Mouse (Mus musculus) hindbrain, embryonic 14.5 days (tissue): ENCODE data around the gene Mroh7. TPM values are rescaled to one million over a fixed set of nuclear protein-coding genes. Genes with fewer than 3 reads are reported as not detected.
"Not testable (repeated sequence)": the region's sequence is repeated elsewhere in the genome, so short reads cannot be mapped to it uniquely, and the experiment has no call there.

ENCODE experiments used
- ATAC-seq: fragments of 200-750 bp; cut with Nextera tagmentation; 2 replicates; pipeline ENCODE4 v1.8.0; 2017; ENCODE audit warnings: moderate number of reproducible peaks, mild to moderate bottlenecking, moderate TSS enrichment, moderate library complexity; ENCODE audit not compliant: low FRiP score
- DNase-seq: peaks from one replicate; pipeline ENCODE4 v3.0.0-alpha.2; 2015; ENCODE audit warnings: low spot score
- H3K27ac ChIP-seq: fragments of 300-500 bp; sonication (generic); 2 replicates; pipeline ENCODE4 v1.5.1; 2014; ENCODE audit warnings: mild to moderate bottlenecking, moderate library complexity
- H3K27me3 ChIP-seq: fragments of 300-500 bp; sonication (generic); 2 replicates; pipeline ENCODE4 v1.6.1; 2014; ENCODE audit warnings: mild to moderate bottlenecking, low read length, mixed read lengths; ENCODE audit not compliant: control insufficient read depth, insufficient read depth
- H3K36me3 ChIP-seq: fragments of 300-500 bp; sonication (generic); replicated peaks from 2 replicates; pipeline ENCODE4 v1.6.1; 2014; ENCODE audit not compliant: control insufficient read depth, insufficient read depth
- H3K4me1 ChIP-seq: fragments of 300-500 bp; sonication (generic); replicated peaks from 2 replicates; pipeline ENCODE4 v1.6.1; 2014; ENCODE audit warnings: antibody characterized with exemption, low read length, mixed read lengths; ENCODE audit not compliant: control insufficient read depth, insufficient read depth
- H3K4me2 ChIP-seq: fragments of 300-500 bp; sonication (generic); replicated peaks from 2 replicates; pipeline ENCODE4 v1.6.1; 2014; ENCODE audit warnings: mild to moderate bottlenecking, moderate library complexity
- H3K4me3 ChIP-seq: fragments of 300-500 bp; sonication (generic); replicated peaks from 2 replicates; pipeline ENCODE4 v1.5.1; 2014; ENCODE audit warnings: mild to moderate bottlenecking, low read length
- H3K9ac ChIP-seq: fragments of 300-500 bp; sonication (generic); 2 replicates; pipeline ENCODE4 v1.6.1; 2014
- H3K9me3 ChIP-seq: fragments of 300-500 bp; sonication (generic); 2 replicates; pipeline ENCODE4 v1.6.1; 2016; ENCODE audit warnings: low read length; ENCODE audit not compliant: control insufficient read depth
- WGBS: fragments of 180-500 bp; shearing (Covaris S2); extraction: QIAGEN DNeasy Blood & Tissue Kit; methylation state at CpG from one replicate; pipeline ENCODE4 v1.1.7; 2014; 5-methylcytosine and 5-hydroxymethylcytosine counted together
- polyA plus RNA-seq: library from polyadenylated mRNA; unstranded; fragments of >200 nt; fragmentation: Nextera tagmentation; extraction: Ambion mirVana; gene quantifications from 2 replicates; pipeline ENCODE4 v1.2.1, GENCODE M21; 2014

The Mroh7 gene
- polyA plus RNA-seq, 1 experiment from 2014 or later = 0.83 TPM

DNA sequence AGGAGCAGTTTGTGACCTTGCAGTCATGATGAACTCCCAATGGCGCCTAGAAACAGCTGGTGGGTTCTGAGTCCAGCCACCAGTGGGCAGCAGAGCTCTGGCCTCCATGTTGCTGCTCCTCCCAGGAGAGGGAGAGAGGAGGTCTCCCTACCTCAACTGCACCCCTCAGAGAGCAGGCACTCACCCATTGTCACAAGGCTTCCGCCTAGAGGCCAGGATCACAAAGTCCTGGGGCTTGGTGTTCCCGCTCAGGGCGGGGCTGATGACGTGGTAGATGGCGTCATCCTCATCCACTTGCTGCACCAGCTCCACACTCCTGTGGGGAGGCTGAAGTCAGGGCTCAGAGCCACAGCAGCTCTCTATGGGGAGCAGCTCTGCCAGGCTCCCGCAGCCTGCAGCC is 19.0 kb upstream of the Mroh7 start:
- H3K27ac ChIP-seq = no peak overlapping the region
- whole genome bisulfite sequencing = 4% methylated on average over 7 of the region's 7 CpGs

DNA sequence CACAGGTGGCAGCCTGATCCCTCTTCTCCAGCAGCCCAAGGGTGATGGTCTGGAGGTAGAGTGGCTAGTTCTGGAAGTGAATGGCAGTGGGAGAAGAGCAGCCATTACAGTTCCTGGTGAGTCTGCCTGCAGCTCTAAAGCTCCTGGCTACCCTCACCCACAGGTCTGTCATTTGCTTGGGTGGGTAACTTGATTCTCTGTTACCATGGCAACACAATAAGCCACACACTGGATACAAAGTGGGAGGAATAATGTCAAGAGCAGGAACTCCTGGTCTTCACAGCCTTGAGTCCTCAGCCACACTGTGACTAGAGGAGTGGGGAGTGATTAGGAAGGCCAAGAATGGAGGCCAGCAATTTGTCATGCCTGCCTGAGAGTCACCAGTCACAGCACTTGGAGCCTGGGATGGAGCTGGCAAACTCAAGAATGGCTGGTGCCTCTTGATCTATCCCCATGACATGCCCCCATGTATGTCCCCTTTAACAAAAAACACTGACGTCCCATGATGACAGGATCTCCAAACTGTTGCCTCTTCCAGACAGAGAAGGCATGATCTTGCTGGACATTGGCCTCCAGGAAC is 16.4 kb upstream of the Mroh7 start:
- H3K4me1 ChIP-seq = peaks cover 20% of the 10 kb centered on the region
- WGBS = 75% methylated on average over 1 of the region's 1 CpGs
- H3K4me2 ChIP-seq = no peak overlapping the region
- H3K9ac ChIP-seq = no peak overlapping the region
- H3K27me3 ChIP-seq = no peaks in the 10 kb centered on the region
- no peaks in the 10 kb centered on the region for H3K36me3 ChIP-seq
- no peak overlapping the region for H3K4me3 ChIP-seq
- H3K27ac ChIP-seq = no peak overlapping the region
- ATAC-seq (no peak), DNase-seq (no peak)
- H3K9me3 ChIP-seq = no peaks in the 10 kb centered on the region

More for the DNA sequence above, 19.0 kb upstream of the Mroh7 start:
- Histone ChIP-seq H3K27me3 (no peaks in the 10 kb centered on the region), H3K4me2 (peak overlapping the region; percentile 46), H3K36me3 (no peaks in the 10 kb centered on the region), H3K9ac (peak overlapping the region; percentile 8; the same call in 1 of the 2 replicates), H3K4me1 (peaks cover 20% of the 10 kb centered on the region), H3K9me3 (no peaks in the 10 kb centered on the region), H3K4me3 (peak overlapping the region; percentile 19)
- peak; percentile 86 for ATAC-seq
- DNase-seq = peak; percentile 74

DNA sequence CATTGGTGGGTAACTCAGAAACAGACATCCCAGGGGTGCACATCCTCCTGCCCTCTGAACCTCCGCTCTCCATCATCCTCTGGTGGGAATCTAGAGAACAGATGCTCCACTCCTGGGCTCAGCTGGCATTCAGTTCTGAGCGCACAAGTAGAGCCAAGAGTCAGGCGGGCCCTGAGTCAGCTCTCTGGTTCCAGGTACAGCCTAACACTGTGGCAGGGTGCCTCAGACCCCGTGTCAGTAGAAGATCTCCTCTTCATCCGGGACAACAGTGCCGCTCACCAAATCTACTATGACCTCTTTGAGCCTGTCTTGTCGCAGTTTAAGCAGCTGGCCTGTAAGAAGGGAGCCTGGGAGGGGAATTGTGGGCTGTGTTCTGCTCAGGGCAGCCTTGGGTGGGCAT is 15.1 kb upstream of the Mroh7 start:
- Histone ChIP-seq H3K9me3 (no peaks in the 10 kb centered on the region), H3K27me3 (no peaks in the 10 kb centered on the region), H3K4me1 (peaks cover 20% of the 10 kb centered on the region), H3K4me2 (no peak overlapping the region), H3K36me3 (no peaks in the 10 kb centered on the region), H3K4me3 (no peak overlapping the region), H3K27ac (no peak overlapping the region), H3K9ac (no peak overlapping the region)
- WGBS = 79% methylated on average over 7 of the region's 7 CpGs
- ATAC-seq (no peak), DNase-seq (no peak)

DNA sequence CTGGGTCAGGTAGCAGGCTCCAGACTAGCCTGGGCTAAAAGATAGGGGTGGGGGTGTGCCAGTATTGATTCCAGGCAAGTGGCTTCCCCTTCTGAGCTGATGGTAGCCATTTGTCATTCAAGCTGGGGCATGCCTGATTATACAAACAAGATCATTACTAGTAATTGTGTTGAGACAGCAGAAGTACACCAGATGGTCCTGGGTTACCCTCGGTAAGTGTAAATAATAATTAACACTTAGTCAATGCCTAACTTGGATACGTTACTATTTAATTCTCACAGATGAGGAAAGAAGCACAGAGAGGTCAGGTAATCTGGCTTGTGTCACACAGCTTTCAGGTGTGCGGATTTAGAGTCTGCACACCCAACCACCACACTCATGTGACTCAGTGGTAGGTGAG is 7.2 kb upstream of the Mroh7 start:
- 60% methylated on average over 3 of the region's 3 CpGs for WGBS
- H3K27me3 ChIP-seq = no peaks in the 10 kb centered on the region
- H3K4me1 ChIP-seq = no peaks in the 10 kb centered on the region
- H3K4me2 ChIP-seq = no peak overlapping the region
- H3K4me3 ChIP-seq = no peak overlapping the region
- H3K9me3 ChIP-seq = no peaks in the 10 kb centered on the region
- no peak overlapping the region for H3K9ac ChIP-seq
- no peak for DNase-seq
- ATAC-seq = no peak
- no peaks in the 10 kb centered on the region for H3K36me3 ChIP-seq
- no peak overlapping the region for H3K27ac ChIP-seq

DNA sequence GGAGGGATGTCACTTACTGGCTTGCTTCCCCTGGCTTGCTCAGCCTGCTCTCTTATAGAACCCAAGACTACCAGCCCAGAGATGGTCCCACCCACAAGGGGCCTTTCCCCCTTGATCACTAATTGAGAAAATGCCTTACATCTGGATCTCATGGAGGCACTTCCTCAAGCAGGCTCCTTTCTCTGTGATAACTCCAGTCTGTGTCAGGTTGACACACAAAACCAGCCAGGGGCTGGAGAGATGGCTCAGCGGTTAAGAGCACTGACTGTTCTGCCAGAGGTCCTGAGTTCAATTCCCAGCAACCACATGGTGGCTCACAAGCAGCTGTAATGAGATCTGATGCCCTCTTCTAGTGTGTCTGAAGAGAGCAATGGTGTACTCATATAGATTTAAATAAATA is 6.2 kb upstream of the Mroh7 start:
- not testable (repeated sequence) for H3K4me3 ChIP-seq, H3K27ac ChIP-seq, H3K4me1 ChIP-seq, H3K36me3 ChIP-seq, H3K27me3 ChIP-seq, H3K9ac ChIP-seq, H3K9me3 ChIP-seq, H3K4me2 ChIP-seq, DNase-seq, ATAC-seq
- WGBS = 80% methylated on average over 1 of the region's 1 CpGs

DNA sequence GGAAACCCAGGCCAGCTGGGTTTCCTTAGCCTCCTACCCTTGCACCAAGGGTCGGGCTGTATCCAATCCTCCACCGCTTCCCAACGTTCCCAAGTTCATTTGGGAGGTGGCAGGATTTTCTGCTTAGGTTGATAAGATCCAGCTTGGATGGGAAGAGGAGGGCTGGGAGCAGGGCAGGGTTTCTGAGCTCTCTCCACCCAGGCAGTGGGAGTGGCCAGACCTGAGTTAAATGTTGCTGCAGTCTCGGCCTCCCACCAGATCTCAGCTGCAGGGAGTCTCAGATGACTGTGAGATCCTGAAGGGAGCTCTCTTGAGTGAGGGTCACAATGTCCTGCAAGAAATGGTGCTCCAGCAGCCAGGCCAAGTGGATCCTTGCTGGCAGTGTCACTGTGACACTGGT is 2.9 kb upstream of the Mroh7 start, which contains the start of gene Fam151a:
TSS of gene Fam151a (plus strand) at position 254 of the 400 bp plus-strand sequence.
- DNase-seq (no peak), ATAC-seq (no peak)
- no peak within 1 kb of the TSS for H3K4me3 ChIP-seq
- H3K27me3 ChIP-seq = no peaks in the 10 kb centered on the region
- no peak within 1 kb of the TSS for H3K27ac ChIP-seq
- H3K9ac ChIP-seq = no peak within 1 kb of the TSS
- H3K4me1 ChIP-seq = no peaks in the 10 kb centered on the region
- H3K36me3 ChIP-seq = no peaks in the 10 kb centered on the region
- H3K4me2 ChIP-seq = no peak within 1 kb of the TSS
- WGBS = 67% methylated on average over 4 of the region's 4 CpGs
- H3K9me3 ChIP-seq = no peaks in the 10 kb centered on the region

DNA sequence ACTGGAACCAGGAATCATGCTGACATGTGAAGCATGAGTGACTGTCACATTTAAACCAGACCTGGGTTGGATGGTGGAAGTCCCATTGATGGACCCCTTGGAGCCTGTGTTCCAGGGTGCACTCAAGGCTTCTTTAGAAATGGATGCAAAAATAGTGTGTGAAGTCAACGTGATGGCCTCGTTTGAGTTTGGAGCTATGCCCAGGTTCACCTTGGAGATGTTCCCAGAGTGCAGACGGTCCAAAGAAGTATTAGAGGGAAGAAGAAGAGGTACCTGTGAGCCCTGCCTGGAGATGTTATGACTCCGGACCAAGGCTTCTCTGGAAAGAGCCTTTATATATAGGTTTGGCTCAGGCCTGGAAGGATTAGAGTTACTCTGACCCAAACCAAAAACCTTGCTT is 10.1 kb downstream of the Mroh7 start:
- no peaks in the 10 kb centered on the region for H3K9me3 ChIP-seq
- DNase-seq (no peak), ATAC-seq (no peak)
- no peak overlapping the region for H3K4me3 ChIP-seq
- H3K9ac ChIP-seq = no peak overlapping the region
- no peak overlapping the region for H3K27ac ChIP-seq
- H3K4me2 ChIP-seq = no peak overlapping the region
- no peaks in the 10 kb centered on the region for H3K36me3 ChIP-seq
- WGBS = 90% methylated on average over 4 of the region's 4 CpGs
- H3K27me3 ChIP-seq = no peaks in the 10 kb centered on the region
- no peaks in the 10 kb centered on the region for H3K4me1 ChIP-seq

DNA sequence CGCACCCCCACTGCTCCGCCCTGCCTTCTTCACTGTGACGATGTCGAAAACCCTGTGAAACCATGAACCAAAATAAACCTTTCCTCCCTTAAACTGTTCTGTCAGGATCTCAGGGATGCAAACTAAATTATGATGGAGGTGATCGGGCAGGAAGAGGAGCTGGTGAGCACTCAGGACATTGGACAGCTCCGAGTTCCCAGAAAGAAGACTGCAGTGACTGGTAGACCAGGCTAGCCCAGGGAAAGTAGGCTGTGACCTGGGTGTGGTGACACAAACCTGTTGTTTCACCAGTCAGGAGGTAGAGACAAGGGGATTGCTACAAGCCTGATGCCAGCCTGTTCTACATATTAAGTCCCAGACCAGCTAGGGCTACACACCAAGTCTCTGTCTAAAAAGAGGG is 17.1 kb downstream of the Mroh7 start:
- no peaks in the 10 kb centered on the region for H3K36me3 ChIP-seq
- no peaks in the 10 kb centered on the region for H3K9me3 ChIP-seq
- ATAC-seq = no peak
- H3K4me3 ChIP-seq = no peak overlapping the region
- 90% methylated on average over 6 of the region's 6 CpGs for WGBS
- H3K27me3 ChIP-seq = no peaks in the 10 kb centered on the region
- no peak overlapping the region for H3K4me2 ChIP-seq
- DNase-seq = no peak
- no peak overlapping the region for H3K27ac ChIP-seq
- no peaks in the 10 kb centered on the region for H3K4me1 ChIP-seq
- no peak overlapping the region for H3K9ac ChIP-seq

DNA sequence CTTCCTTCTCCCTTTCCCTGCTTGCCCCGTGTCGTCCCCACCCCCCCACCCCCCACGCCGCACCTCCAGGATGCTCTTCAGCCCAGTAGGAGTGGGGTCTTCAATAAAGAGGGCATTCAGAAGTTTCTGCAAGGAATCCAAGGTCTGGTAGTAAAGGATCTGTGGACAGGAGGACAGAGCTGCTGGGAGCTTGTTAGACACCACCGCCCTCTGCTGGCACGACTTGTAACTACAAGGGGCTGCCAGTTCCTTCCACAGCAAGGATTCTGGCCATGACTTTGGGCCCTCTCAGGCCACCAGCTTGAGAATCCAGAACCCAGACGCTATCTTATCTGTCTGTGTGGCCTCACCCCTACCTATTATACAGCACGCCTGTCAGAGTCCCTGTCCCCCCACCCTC is 22.3 kb downstream of the Mroh7 start:
- H3K4me2 ChIP-seq = no peak overlapping the region
- ATAC-seq = no peak
- H3K36me3 ChIP-seq = no peaks in the 10 kb centered on the region

DNA sequence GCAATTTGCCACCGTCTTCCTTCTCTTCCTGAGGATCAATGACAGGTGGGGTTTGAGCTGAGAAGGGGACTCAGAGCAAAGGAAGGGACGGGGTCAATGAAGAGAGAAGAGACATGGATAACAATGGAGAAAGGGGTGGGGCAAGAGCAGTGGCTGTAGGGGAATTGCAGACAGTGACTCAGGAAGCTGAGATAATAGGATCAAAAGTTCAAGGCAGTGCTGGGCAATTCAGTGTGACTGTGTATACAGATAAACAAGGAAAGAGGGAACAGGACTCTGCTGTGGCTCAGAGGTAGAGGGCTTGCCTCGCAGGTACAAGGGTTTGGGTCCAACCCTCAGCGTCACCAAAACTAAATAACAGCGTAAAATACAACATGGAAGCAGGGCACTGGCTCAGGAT is 22.8 kb downstream of the Mroh7 start:
- Histone ChIP-seq H3K9ac (no peak overlapping the region), H3K36me3 (no peaks in the 10 kb centered on the region), H3K4me1 (peaks cover 8% of the 10 kb centered on the region), H3K4me2 (no peak overlapping the region), H3K9me3 (no peaks in the 10 kb centered on the region), H3K27ac (no peak overlapping the region), H3K27me3 (no peaks in the 10 kb centered on the region), H3K4me3 (no peak overlapping the region)
- 34% methylated on average over 5 of the region's 5 CpGs for WGBS
- no peak for DNase-seq
- no peak for ATAC-seq

More for the DNA sequence above, 22.3 kb downstream of the Mroh7 start:
- Histone ChIP-seq H3K27ac (no peak overlapping the region), H3K4me3 (no peak overlapping the region), H3K9me3 (no peaks in the 10 kb centered on the region), H3K27me3 (no peaks in the 10 kb centered on the region), H3K9ac (no peak overlapping the region), H3K4me1 (peaks cover 8% of the 10 kb centered on the region)
- 0% methylated on average over 6 of the region's 8 CpGs for WGBS
- peak; percentile 83 for DNase-seq
